Mouse (Mus musculus): ENCODE measurements around the gene Ubl4b. TPM values are rescaled to one million over a fixed set of nuclear protein-coding genes. Genes with fewer than 3 reads are reported as not detected.

Gene Ubl4b
- polyA plus RNA-seq, 1 experiment from 2014 or later, result not detected

GRCm38 (mm10) chr3:107537504-107537889 lies 17.4 kb downstream of the Ubl4b start:
- WGBS (ENCODE audit: insufficient replicate concordance), result 29% methylated on average over 8 of the region's 8 CpGs
- Histone ChIP-seq H3K4me3 (ENCODE audit: low read depth, low read length) (no peak overlapping the region), H3K27ac (ENCODE audit: low read length) (no peak overlapping the region), H3K4me1 (ENCODE audit: control insufficient read depth, low read depth, low read length) (no peaks in the 10 kb centered on the region), H3K9ac (ENCODE audit: low read depth, low read length) (no peak overlapping the region), H3K27me3 (ENCODE audit: control insufficient read depth, insufficient read depth, low read depth, low read length) (peaks cover 2% of the 10 kb centered on the region; the same call in 1 of the 2 replicates), H3K36me3 (ENCODE audit: control insufficient read depth, insufficient read depth) (no peaks in the 10 kb centered on the region), H3K9me3 (replicated peaks; ENCODE audit: control insufficient read depth, low read length) (no peaks in the 10 kb centered on the region), H3K4me2 (ENCODE audit: low read depth, low read length) (no peak overlapping the region)
- no peak for ATAC-seq (ENCODE audit: low read depth)

- Histone ChIP-seq H3K4me1 (ENCODE audit: control insufficient read depth, low read depth, low read length) (no peaks in the 10 kb centered on the region), H3K27ac (ENCODE audit: low read length) (no peak overlapping the region), H3K4me3 (ENCODE audit: low read depth, low read length) (no peak overlapping the region), H3K4me2 (ENCODE audit: low read depth, low read length) (no peak overlapping the region), H3K27me3 (ENCODE audit: control insufficient read depth, insufficient read depth, low read depth, low read length) (peaks cover 2% of the 10 kb centered on the region; the same call in 1 of the 2 replicates), H3K9me3 (replicated peaks; ENCODE audit: control insufficient read depth, low read length) (no peaks in the 10 kb centered on the region), H3K36me3 (ENCODE audit: control insufficient read depth, insufficient read depth) (no peaks in the 10 kb centered on the region), H3K9ac (ENCODE audit: low read depth, low read length) (no peak overlapping the region)
- ATAC-seq (ENCODE audit: low read depth), result no peak
- WGBS (ENCODE audit: insufficient replicate concordance), result 10% methylated on average over 17 of the region's 17 CpGs
Measured at GRCm38 (mm10) chr3:107536810-107537503, 17.9 kb downstream of the Ubl4b start.

- ATAC-seq (ENCODE audit: low read depth), result no peak
- no peak overlapping the region for H3K4me3 ChIP-seq (ENCODE audit: low read depth, low read length)
- H3K9me3 ChIP-seq (replicated peaks; ENCODE audit: control insufficient read depth, low read length), result no peaks in the 10 kb centered on the region
- WGBS (ENCODE audit: insufficient replicate concordance), result 57% methylated on average over 7 of the region's 7 CpGs
- H3K27me3 ChIP-seq (ENCODE audit: control insufficient read depth, insufficient read depth, low read depth, low read length), result peaks cover 2% of the 10 kb centered on the region; the same call in 1 of the 2 replicates
- H3K4me2 ChIP-seq (ENCODE audit: low read depth, low read length), result no peak overlapping the region
- H3K9ac ChIP-seq (ENCODE audit: low read depth, low read length), result no peak overlapping the region
- no peaks in the 10 kb centered on the region for H3K36me3 ChIP-seq (ENCODE audit: control insufficient read depth, insufficient read depth)
- H3K4me1 ChIP-seq (ENCODE audit: control insufficient read depth, low read depth, low read length), result no peaks in the 10 kb centered on the region
- H3K27ac ChIP-seq (ENCODE audit: low read length), result no peak overlapping the region
Measured at GRCm38 (mm10) chr3:107534951-107535350, 19.9 kb downstream of the Ubl4b start.

- Histone ChIP-seq H3K27me3 (ENCODE audit: control insufficient read depth, insufficient read depth, low read depth, low read length) (no peaks in the 10 kb centered on the region; the same call in 1 of the 2 replicates), H3K27ac (ENCODE audit: low read length) (no peak overlapping the region), H3K9ac (ENCODE audit: low read depth, low read length) (no peak overlapping the region), H3K9me3 (replicated peaks; ENCODE audit: control insufficient read depth, low read length) (no peaks in the 10 kb centered on the region), H3K4me3 (ENCODE audit: low read depth, low read length) (no peak overlapping the region), H3K4me1 (ENCODE audit: control insufficient read depth, low read depth, low read length) (no peaks in the 10 kb centered on the region), H3K4me2 (ENCODE audit: low read depth, low read length) (no peak overlapping the region), H3K36me3 (ENCODE audit: control insufficient read depth, insufficient read depth) (no peaks in the 10 kb centered on the region)
- no peak for ATAC-seq (ENCODE audit: low read depth)
- 50% methylated on average over 4 of the region's 4 CpGs for WGBS (ENCODE audit: insufficient replicate concordance)
Measured at GRCm38 (mm10) chr3:107533532-107533931, 21.3 kb downstream of the Ubl4b start.

- Histone ChIP-seq H3K4me1 (ENCODE audit: control insufficient read depth, low read depth, low read length) (no peaks in the 10 kb centered on the region), H3K4me3 (ENCODE audit: low read depth, low read length) (no peak overlapping the region), H3K4me2 (ENCODE audit: low read depth, low read length) (no peak overlapping the region), H3K27me3 (ENCODE audit: control insufficient read depth, insufficient read depth, low read depth, low read length) (no peaks in the 10 kb centered on the region), H3K9me3 (replicated peaks; ENCODE audit: control insufficient read depth, low read length) (no peaks in the 10 kb centered on the region), H3K9ac (ENCODE audit: low read depth, low read length) (no peak overlapping the region), H3K27ac (ENCODE audit: low read length) (no peak overlapping the region), H3K36me3 (ENCODE audit: control insufficient read depth, insufficient read depth) (no peaks in the 10 kb centered on the region)
- ATAC-seq (ENCODE audit: low read depth), result no peak
- 50% methylated on average over 5 of the region's 5 CpGs for WGBS (ENCODE audit: insufficient replicate concordance)
Measured at GRCm38 (mm10) chr3:107530581-107530980, 24.3 kb downstream of the Ubl4b start.

- Histone ChIP-seq H3K9ac (ENCODE audit: low read depth, low read length) (no peak overlapping the region), H3K27me3 (ENCODE audit: control insufficient read depth, insufficient read depth, low read depth, low read length) (no peaks in the 10 kb centered on the region), H3K4me3 (ENCODE audit: low read depth, low read length) (no peak overlapping the region), H3K27ac (ENCODE audit: low read length) (no peak overlapping the region), H3K4me1 (ENCODE audit: control insufficient read depth, low read depth, low read length) (no peaks in the 10 kb centered on the region), H3K9me3 (replicated peaks; ENCODE audit: control insufficient read depth, low read length) (no peaks in the 10 kb centered on the region), H3K36me3 (ENCODE audit: control insufficient read depth, insufficient read depth) (no peaks in the 10 kb centered on the region), H3K4me2 (ENCODE audit: low read depth, low read length) (no peak overlapping the region)
- no peak for ATAC-seq (ENCODE audit: low read depth)
- 48% methylated on average over 5 of the region's 5 CpGs for WGBS (ENCODE audit: insufficient replicate concordance)
Measured at GRCm38 (mm10) chr3:107529182-107529581, 25.7 kb downstream of the Ubl4b start.

GRCm38 (mm10) chr3:107528401-107529118 lies 26.3 kb downstream of the Ubl4b start:
- Histone ChIP-seq H3K4me2 (ENCODE audit: low read depth, low read length) (no peak overlapping the region), H3K36me3 (ENCODE audit: control insufficient read depth, insufficient read depth) (no peaks in the 10 kb centered on the region), H3K4me3 (ENCODE audit: low read depth, low read length) (no peak overlapping the region), H3K9ac (ENCODE audit: low read depth, low read length) (no peak overlapping the region), H3K27ac (ENCODE audit: low read length) (no peak overlapping the region), H3K27me3 (ENCODE audit: control insufficient read depth, insufficient read depth, low read depth, low read length) (no peaks in the 10 kb centered on the region), H3K4me1 (ENCODE audit: control insufficient read depth, low read depth, low read length) (no peaks in the 10 kb centered on the region), H3K9me3 (replicated peaks; ENCODE audit: control insufficient read depth, low read length) (no peaks in the 10 kb centered on the region)
- ATAC-seq (ENCODE audit: low read depth), result no peak
- 43% methylated on average over 9 of the region's 9 CpGs for whole genome bisulfite sequencing (ENCODE audit: insufficient replicate concordance)

- H3K36me3 ChIP-seq (ENCODE audit: control insufficient read depth, insufficient read depth), result no peaks in the 10 kb centered on the region
- no peak for ATAC-seq (ENCODE audit: low read depth)
- H3K4me2 ChIP-seq (ENCODE audit: low read depth, low read length), result no peak overlapping the region
- H3K4me3 ChIP-seq (ENCODE audit: low read depth, low read length), result no peak overlapping the region
- H3K9me3 ChIP-seq (replicated peaks; ENCODE audit: control insufficient read depth, low read length), result no peaks in the 10 kb centered on the region
- 39% methylated on average over 6 of the region's 6 CpGs for WGBS (ENCODE audit: insufficient replicate concordance)
- H3K27me3 ChIP-seq (ENCODE audit: control insufficient read depth, insufficient read depth, low read depth, low read length), result no peaks in the 10 kb centered on the region; the same call in 1 of the 2 replicates
- H3K4me1 ChIP-seq (ENCODE audit: control insufficient read depth, low read depth, low read length), result no peaks in the 10 kb centered on the region
- H3K9ac ChIP-seq (ENCODE audit: low read depth, low read length), result no peak overlapping the region
- H3K27ac ChIP-seq (ENCODE audit: low read length), result no peak overlapping the region
Measured at GRCm38 (mm10) chr3:107524547-107524946, 30.3 kb downstream of the Ubl4b start.

- no peaks in the 10 kb centered on the region for H3K36me3 ChIP-seq (ENCODE audit: control insufficient read depth, insufficient read depth)
- H3K4me2 ChIP-seq (ENCODE audit: low read depth, low read length), result no peak overlapping the region
- H3K9ac ChIP-seq (ENCODE audit: low read depth, low read length), result no peak overlapping the region
- WGBS (ENCODE audit: insufficient replicate concordance), result 61% methylated on average over 5 of the region's 5 CpGs
- H3K4me3 ChIP-seq (ENCODE audit: low read depth, low read length), result no peak overlapping the region
- no peaks in the 10 kb centered on the region for H3K9me3 ChIP-seq (replicated peaks; ENCODE audit: control insufficient read depth, low read length)
- H3K4me1 ChIP-seq (ENCODE audit: control insufficient read depth, low read depth, low read length), result no peaks in the 10 kb centered on the region
- peaks cover 32% of the 10 kb centered on the region for H3K27me3 ChIP-seq (ENCODE audit: control insufficient read depth, insufficient read depth, low read depth, low read length)
- ATAC-seq (ENCODE audit: low read depth), result no peak
- H3K27ac ChIP-seq (ENCODE audit: low read length), result no peak overlapping the region
Measured at GRCm38 (mm10) chr3:107520931-107521330, 33.9 kb downstream of the Ubl4b start.
